Mouse (Mus musculus): ENCODE data around the gene Traf4. TPM values are rescaled to one million over a fixed set of nuclear protein-coding genes. Genes with fewer than 3 reads are reported as not detected.

Gene Traf4
- total and polyA plus RNA-seq, 3 experiments = 34.4 to 42.0 TPM; not detected in 1

GRCm38 (mm10) chr11:78194411-78195100, 29.2 kb upstream of the Traf4 start (continued):
- TF ChIP-seq BHLHE40 (IDR thresholded peaks at IDR 0.05; ENCODE audit: borderline replicate concordance, low read depth, low read length) = no peak
- TF ChIP-seq MAFK (IDR thresholded peaks at IDR 0.05; ENCODE audit: borderline replicate concordance, low read depth, low read length) = no peak
- peak; percentile 62; the same call in 1 of the 2 replicates for TF ChIP-seq MAZ (IDR thresholded peaks at IDR 0.05; ENCODE audit: low read depth, low read length)

GRCm38 (mm10) chr11:78193113-78193512, 27.7 kb upstream of the Traf4 start, which contains the start of gene Proca1:
Proca1 (plus strand) TSS chr11:78193392.
- H3K27ac ChIP-seq (ENCODE audit: control insufficient read depth, low read depth, low read length) = no peak within 1 kb of the TSS
- H3K9ac ChIP-seq (ENCODE audit: control insufficient read depth, low read depth, low read length, poor library complexity, severe bottlenecking) = no peak within 1 kb of the TSS
- peaks cover 0 to 6% of the 10 kb centered on the region in 2 experiments; a peak in 1 of 4 replicates for H3K27me3 ChIP-seq (ENCODE audit: control insufficient read depth in 1 of 2, insufficient read depth in 2 of 2, low read length in 2 of 2)
- peak within 1 kb of the TSS in 1 of 2 experiments; percentile 100; a peak in 2 of 4 replicates for H3K4me3 ChIP-seq (ENCODE audit: control insufficient read depth in 1 of 2, insufficient read depth in 1 of 2, low read depth in 2 of 2, low read length in 2 of 2)
- TF ChIP-seq USF1 (IDR thresholded peaks at IDR 0.05; ENCODE audit: low read depth, low read length) = no peak
- TF ChIP-seq ZMIZ1 (IDR thresholded peaks at IDR 0.05; ENCODE audit: low read depth, low read length) = no peak
- no peak for TF ChIP-seq POLR2AphosphoS2 (IDR thresholded peaks at IDR 0.05; ENCODE audit: low read length)
- TF ChIP-seq MXI1 (IDR thresholded peaks at IDR 0.05; ENCODE audit: low read depth, low read length) = no peak
- no peak for TF ChIP-seq ZNF384 (IDR thresholded peaks at IDR 0.05; ENCODE audit: low read depth, low read length)
- TF ChIP-seq BHLHE40 (IDR thresholded peaks at IDR 0.05; ENCODE audit: borderline replicate concordance, low read depth, low read length) = no peak
- TF ChIP-seq RAD21 (IDR thresholded peaks at IDR 0.05; ENCODE audit: low read depth, low read length) = no peak
- no peak for TF ChIP-seq UBTF (IDR thresholded peaks at IDR 0.05; ENCODE audit: borderline replicate concordance, insufficient read depth, low read depth, low read length)
- H3K9me3 ChIP-seq (replicated peaks; ENCODE audit: insufficient read depth, low read length) = no peaks in the 10 kb centered on the region
- H3K36me3 ChIP-seq (ENCODE audit: control insufficient read depth in 1 of 2, insufficient read depth in 2 of 2, low read length in 2 of 2) = peaks cover 0 to 4% of the 10 kb centered on the region in 2 experiments; a peak in 2 of 4 replicates
- H3K4me1 ChIP-seq (ENCODE audit: control insufficient read depth in 1 of 2, insufficient read depth in 2 of 2, low read length in 2 of 2) = peaks cover 0 to 18% of the 10 kb centered on the region in 2 experiments; a peak in 3 of 4 replicates
- peaks cover 7% of the 10 kb centered on the region; the same call in 1 of the 2 replicates for H3K79me2 ChIP-seq (ENCODE audit: control insufficient read depth, insufficient read depth, low read length, poor library complexity)
- no peak for DNase-seq (ENCODE audit: low read depth, low spot score)

- Histone ChIP-seq H3K9ac (ENCODE audit: control insufficient read depth, low read depth, low read length, poor library complexity, severe bottlenecking) (peak overlapping the region; percentile 88), H3K4me1 (ENCODE audit: control insufficient read depth in 1 of 2, insufficient read depth in 2 of 2, low read length in 2 of 2) (peaks cover 0 to 17% of the 10 kb centered on the region in 2 experiments; a peak in 3 of 4 replicates), H3K79me2 (ENCODE audit: control insufficient read depth, insufficient read depth, low read length, poor library complexity) (peaks cover 7% of the 10 kb centered on the region; the same call in 1 of the 2 replicates), H3K4me3 (ENCODE audit: control insufficient read depth in 1 of 2, insufficient read depth in 1 of 2, low read depth in 2 of 2, low read length in 2 of 2) (peak overlapping the region; percentile 72 to 73), H3K9me3 (replicated peaks; ENCODE audit: insufficient read depth, low read length) (no peaks in the 10 kb centered on the region), H3K27ac (ENCODE audit: control insufficient read depth, low read depth, low read length) (no peak overlapping the region), H3K27me3 (ENCODE audit: control insufficient read depth in 1 of 2, insufficient read depth in 2 of 2, low read length in 2 of 2) (peaks cover 0 to 6% of the 10 kb centered on the region in 2 experiments; a peak in 1 of 4 replicates), H3K36me3 (ENCODE audit: control insufficient read depth in 1 of 2, insufficient read depth in 2 of 2, low read length in 2 of 2) (peaks cover 0 to 4% of the 10 kb centered on the region in 2 experiments; a peak in 2 of 4 replicates)
- no peak for DNase-seq (ENCODE audit: low read depth, low spot score)
- TF ChIP-seq ETS1 (IDR thresholded peaks at IDR 0.05; ENCODE audit: low read depth, low read length) (no peak), ZNF384 (IDR thresholded peaks at IDR 0.05; ENCODE audit: low read depth, low read length) (no peak), USF1 (IDR thresholded peaks at IDR 0.05; ENCODE audit: low read depth, low read length) (no peak), BHLHE40 (IDR thresholded peaks at IDR 0.05; ENCODE audit: borderline replicate concordance, low read depth, low read length) (no peak), E2F4 (IDR thresholded peaks at IDR 0.05; ENCODE audit: borderline replicate concordance, low read depth, low read length) (no peak), NELFE (IDR thresholded peaks at IDR 0.05; ENCODE audit: low read depth, low read length) (no peak), POLR2AphosphoS2 (IDR thresholded peaks at IDR 0.05; ENCODE audit: low read length) (no peak), NRF1 (IDR thresholded peaks at IDR 0.05; ENCODE audit: insufficient read depth, low read depth, low read length, poor library complexity, severe bottlenecking) (no peak), USF2 (IDR thresholded peaks at IDR 0.05; ENCODE audit: borderline replicate concordance in 1 of 2, insufficient read depth in 1 of 2, low read depth in 1 of 2, low read length in 2 of 2) (no peak), MEF2A (IDR thresholded peaks at IDR 0.05; ENCODE audit: extremely low read depth, insufficient replicate concordance, low read depth, low read length, poor library complexity, severe bottlenecking) (no peak), HCFC1 (IDR thresholded peaks at IDR 0.05; ENCODE audit: low read depth, low read length) (no peak), MYC (IDR thresholded peaks at IDR 0.05; ENCODE audit: low read depth, low read length) (no peak), POLR2A (IDR thresholded peaks at IDR 0.05; ENCODE audit: control insufficient read depth in 1 of 2, insufficient read depth in 1 of 2, low read depth in 1 of 2, low read length in 2 of 2, poor library complexity in 1 of 2) (no peak), GATA1 (IDR thresholded peaks at IDR 0.05; ENCODE audit: low read depth, low read length) (no peak), JUND (IDR thresholded peaks at IDR 0.05; ENCODE audit: low read depth, low read length) (no peak), ELF1 (IDR thresholded peaks at IDR 0.05; ENCODE audit: low read depth, low read length) (no peak), ZMIZ1 (IDR thresholded peaks at IDR 0.05; ENCODE audit: low read depth, low read length) (no peak), MAZ (IDR thresholded peaks at IDR 0.05; ENCODE audit: low read depth, low read length) (no peak)
Measured at GRCm38 (mm10) chr11:78190041-78190440, 24.7 kb upstream of the Traf4 start.
